Mouse (Mus musculus): Measurements from ENCODE around the gene Olfr287. TPM values are rescaled to one million over a fixed set of nuclear protein-coding genes. Genes with fewer than 3 reads are reported as not detected.

Olfr287 gene
- total and polyA plus RNA-seq, 2 experiments from 2014 or later: 0.44 to 1.2 TPM

GRCm38 (mm10) chr15:98157253-98157652, 63.6 kb downstream of the Olfr287 start:
- TF ChIP-seq CTCF (IDR thresholded peaks at IDR 0.05): no peak
- 65% methylated on average over 1 of the region's 1 CpGs for WGBS

More at GRCm38 (mm10) chr15:98157253-98157652, 63.6 kb downstream of the Olfr287 start:
- Histone ChIP-seq H3K9me3 (ENCODE audit: low read length) (no peaks in the 10 kb centered on the region), H3K4me3 (ENCODE audit: low read depth, low read length) (no peak overlapping the region), H3K4me2 (ENCODE audit: low read depth, low read length, poor library complexity, severe bottlenecking) (no peak overlapping the region), H3K4me1 (ENCODE audit: insufficient read depth, low read length) (no peaks in the 10 kb centered on the region), H3K36me3 (ENCODE audit: insufficient read depth, low read length) (no peaks in the 10 kb centered on the region), H3K9ac (replicated peaks; ENCODE audit: low read length, poor library complexity, severe bottlenecking) (no peak overlapping the region), H3K27me3 (ENCODE audit: insufficient read depth, low read length) (no peaks in the 10 kb centered on the region), H3K27ac (ENCODE audit: low read depth, low read length) (no peak overlapping the region)
- no peak for DNase-seq (ENCODE audit: low spot score)
- ATAC-seq (ENCODE audit: low FRiP score): no peak

Other genes starting within 250 kb of the Olfr287 start
- 13.8 and 17.8 TPM in 2 replicates for gene Col2a1, start 216.4 kb downstream of the Olfr287 start, total RNA-seq (2014; rRNA removed)
- 4.9 and 6.2 TPM in 2 replicates for gene Col2a1, start 216.4 kb downstream of the Olfr287 start, polyA plus RNA-seq (2015; fragmentation: Nextera tagmentation; extraction: Ambion mirVana)
- gene Pfkm, start 128.5 kb downstream of the Olfr287 start, total RNA-seq (2014; rRNA removed): 96.2 and 102 TPM in 2 replicates
- gene Pfkm, start 128.5 kb downstream of the Olfr287 start, polyA plus RNA-seq (2015; fragmentation: Nextera tagmentation; extraction: Ambion mirVana): 89.9 and 96.4 TPM in 2 replicates
- 17.4 and 18.2 TPM in 2 replicates for gene Senp1, start 127.3 kb downstream of the Olfr287 start, total RNA-seq (2014; rRNA removed)
- gene Senp1, start 127.3 kb downstream of the Olfr287 start, polyA plus RNA-seq (2015; fragmentation: Nextera tagmentation; extraction: Ambion mirVana): 12.1 and 12.4 TPM in 2 replicates
- gene Asb8, start 55.4 kb downstream of the Olfr287 start, total RNA-seq (2014; rRNA removed): 60.5 and 72.7 TPM in 2 replicates
- gene Asb8, start 55.4 kb downstream of the Olfr287 start, polyA plus RNA-seq (2015; fragmentation: Nextera tagmentation; extraction: Ambion mirVana): 59.2 and 64.9 TPM in 2 replicates
- 127 and 129 TPM in 2 replicates for gene Ccdc184, start 53.9 kb downstream of the Olfr287 start, total RNA-seq (2014; rRNA removed)
- gene Ccdc184, start 53.9 kb downstream of the Olfr287 start, polyA plus RNA-seq (2015; fragmentation: Nextera tagmentation; extraction: Ambion mirVana): 132 and 145 TPM in 2 replicates
- gene Olfr288, start 25.5 kb downstream of the Olfr287 start, total RNA-seq (2014; rRNA removed): not detected in 2 replicates
- gene Olfr288, start 25.5 kb downstream of the Olfr287 start, polyA plus RNA-seq (2015; fragmentation: Nextera tagmentation; extraction: Ambion mirVana): not detected in 2 replicates
- not detected in 2 replicates for gene Gm44579, start 79 bp downstream of the Olfr287 start, total RNA-seq (2014; rRNA removed)
- gene Gm44579, start 79 bp downstream of the Olfr287 start, polyA plus RNA-seq (2015; fragmentation: Nextera tagmentation; extraction: Ambion mirVana): 0.09 and 0.11 TPM in 2 replicates
- gene Olfr286, start 13.4 kb upstream of the Olfr287 start, total RNA-seq (2014; rRNA removed): not detected in 2 replicates
- not detected in 2 replicates for gene Olfr286, start 13.4 kb upstream of the Olfr287 start, polyA plus RNA-seq (2015; fragmentation: Nextera tagmentation; extraction: Ambion mirVana)
- not detected in 2 replicates for gene H1fnt, start 36.2 kb upstream of the Olfr287 start, total RNA-seq (2014; rRNA removed)
- gene H1fnt, start 36.2 kb upstream of the Olfr287 start, polyA plus RNA-seq (2015; fragmentation: Nextera tagmentation; extraction: Ambion mirVana): not detected in 2 replicates
- 21.4 and 22.5 TPM in 2 replicates for gene Zfp641, start 75.1 kb upstream of the Olfr287 start, total RNA-seq (2014; rRNA removed)
- gene Zfp641, start 75.1 kb upstream of the Olfr287 start, polyA plus RNA-seq (2015; fragmentation: Nextera tagmentation; extraction: Ambion mirVana): 10.9 and 12.8 TPM in 2 replicates
- not detected in 2 replicates for gene Olfr285, start 96.3 kb upstream of the Olfr287 start, total RNA-seq (2014; rRNA removed)
- not detected in 2 replicates for gene Olfr285, start 96.3 kb upstream of the Olfr287 start, polyA plus RNA-seq (2015; fragmentation: Nextera tagmentation; extraction: Ambion mirVana)
- gene Olfr284, start 119.9 kb upstream of the Olfr287 start, total RNA-seq (2014; rRNA removed): not detected in 2 replicates
- gene Olfr284, start 119.9 kb upstream of the Olfr287 start, polyA plus RNA-seq (2015; fragmentation: Nextera tagmentation; extraction: Ambion mirVana): 0.18 TPM in 1 of 2 replicates, not detected in the other
- not detected in 2 replicates for gene Olfr283, start 159.9 kb upstream of the Olfr287 start, total RNA-seq (2014; rRNA removed)
- gene Olfr283, start 159.9 kb upstream of the Olfr287 start, polyA plus RNA-seq (2015; fragmentation: Nextera tagmentation; extraction: Ambion mirVana): not detected in 2 replicates
- not detected in 2 replicates for gene Olfr282, start 210.2 kb upstream of the Olfr287 start, total RNA-seq (2014; rRNA removed)
- gene Olfr282, start 210.2 kb upstream of the Olfr287 start, polyA plus RNA-seq (2015; fragmentation: Nextera tagmentation; extraction: Ambion mirVana): not detected in 2 replicates
- not detected in 2 replicates for gene Olfr281, start 231.5 kb upstream of the Olfr287 start, total RNA-seq (2014; rRNA removed)
- gene Olfr281, start 231.5 kb upstream of the Olfr287 start, polyA plus RNA-seq (2015; fragmentation: Nextera tagmentation; extraction: Ambion mirVana): not detected in 2 replicates
- gene OR5BS1P, start 248.8 kb upstream of the Olfr287 start, total RNA-seq (2014; rRNA removed): not detected in 2 replicates
- not detected in 2 replicates for gene OR5BS1P, start 248.8 kb upstream of the Olfr287 start, polyA plus RNA-seq (2015; fragmentation: Nextera tagmentation; extraction: Ambion mirVana)